Mouse (Mus musculus): Measurements from ENCODE around the gene Pcdh15.

DNA sequence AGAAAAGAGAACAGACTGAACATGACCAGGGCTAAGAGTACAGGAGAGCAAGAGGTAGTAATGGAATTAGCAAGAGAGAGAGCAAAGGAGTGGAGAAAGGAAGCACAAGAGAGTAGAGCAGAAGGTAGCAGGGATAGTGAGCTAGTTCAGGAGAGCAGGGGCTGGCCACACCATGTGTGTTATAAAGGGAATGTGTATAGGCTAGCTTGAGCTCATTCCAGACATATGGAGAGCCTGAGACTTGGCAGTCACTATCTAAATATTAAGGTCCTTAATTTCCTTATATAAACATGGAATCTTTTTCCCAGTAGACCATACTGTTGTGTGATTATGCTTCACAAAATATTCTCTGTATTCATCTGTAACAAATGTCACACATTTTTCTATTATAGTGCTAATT is 1159.5 kb downstream of the Pcdh15 start:
- no peak for TF ChIP-seq CTCF (IDR thresholded peaks at IDR 0.05; ENCODE audit: low read depth, low read length)
- no peak for TF ChIP-seq POLR2A (IDR thresholded peaks at IDR 0.05; ENCODE audit: borderline replicate concordance, low read depth, low read length)

All from bone marrow macrophage, adult 2 months (primary cell).